Mouse (Mus musculus): ENCODE data around the gene Map2k6.
"Not testable (repeated sequence)": the region's sequence is repeated elsewhere in the genome, so short reads cannot be mapped to it uniquely, and the experiment has no call there.

The Map2k6 gene

GRCm38 (mm10) chr11:110398553-110399239, at the start of gene Map2k6:
Gene Map2k6 (plus strand): TSS chr11:110399122.
- peak; percentile 74 to 78 for DNase-seq (ENCODE audit: low spot score in 2 of 2)

GRCm38 (mm10) chr11:110354261-110354660, 44.7 kb upstream of the Map2k6 start:
- no peak for DNase-seq (ENCODE audit: low spot score in 2 of 2)

- DNase-seq (ENCODE audit: low spot score in 2 of 2): not testable (repeated sequence)
Measured at GRCm38 (mm10) chr11:110355131-110355530, 43.8 kb upstream of the Map2k6 start.

GRCm38 (mm10) chr11:110357756-110358551, 41.0 kb upstream of the Map2k6 start:
- no peak for DNase-seq (ENCODE audit: low spot score in 2 of 2)

GRCm38 (mm10) chr11:110365016-110365415, 33.9 kb upstream of the Map2k6 start:
- peak; percentile 32 to 66 for DNase-seq (ENCODE audit: low spot score in 2 of 2)

GRCm38 (mm10) chr11:110366902-110367301, 32.0 kb upstream of the Map2k6 start:
- DNase-seq (ENCODE audit: low spot score in 2 of 2): no peak

- no peak for DNase-seq (ENCODE audit: low spot score in 2 of 2)
Measured at GRCm38 (mm10) chr11:110367638-110368037, 31.3 kb upstream of the Map2k6 start.

GRCm38 (mm10) chr11:110369312-110370019, 29.5 kb upstream of the Map2k6 start:
- DNase-seq (ENCODE audit: low spot score in 2 of 2): no peak

GRCm38 (mm10) chr11:110371827-110372226, 27.1 kb upstream of the Map2k6 start:
- DNase-seq (ENCODE audit: low spot score in 2 of 2): no peak

GRCm38 (mm10) chr11:110372266-110372954, 26.5 kb upstream of the Map2k6 start:
- DNase-seq (ENCODE audit: low spot score in 2 of 2): no peak

GRCm38 (mm10) chr11:110374036-110374435, 24.9 kb upstream of the Map2k6 start:
- DNase-seq (ENCODE audit: low spot score in 2 of 2): no peak

- DNase-seq (ENCODE audit: low spot score in 2 of 2): peak in 1 of 2 experiments; percentile 11
Measured at GRCm38 (mm10) chr11:110379661-110380309, 19.1 kb upstream of the Map2k6 start.

GRCm38 (mm10) chr11:110380310-110380668, 18.6 kb upstream of the Map2k6 start:
- no peak for DNase-seq (ENCODE audit: low spot score in 2 of 2)

- DNase-seq (ENCODE audit: low spot score in 2 of 2): no peak
Measured at GRCm38 (mm10) chr11:110385487-110385886, 13.4 kb upstream of the Map2k6 start.

GRCm38 (mm10) chr11:110392763-110393162, 6.2 kb upstream of the Map2k6 start:
- DNase-seq (ENCODE audit: low spot score in 2 of 2): no peak

- DNase-seq (ENCODE audit: low spot score in 2 of 2): no peak
Measured at GRCm38 (mm10) chr11:110394788-110395452, 4.0 kb upstream of the Map2k6 start.

- no peak for DNase-seq (ENCODE audit: low spot score in 2 of 2)
Measured at GRCm38 (mm10) chr11:110396085-110396484, 2.8 kb upstream of the Map2k6 start.

- DNase-seq (ENCODE audit: low spot score in 2 of 2): peak in 1 of 2 experiments; percentile 37
Measured at GRCm38 (mm10) chr11:110399240-110400150, 573 bp downstream of the Map2k6 start.

GRCm38 (mm10) chr11:110400283-110400682, 1.4 kb downstream of the Map2k6 start:
- DNase-seq (ENCODE audit: low spot score in 2 of 2): no peak

GRCm38 (mm10) chr11:110402671-110403070, 3.7 kb downstream of the Map2k6 start:
- DNase-seq (ENCODE audit: low spot score in 2 of 2): no peak
